Mouse (Mus musculus) bone marrow, adult 2 months (tissue): ENCODE results near the gene Cpox.

Source experiments
- CTCF ChIP-seq: fragments of 200-500 bp; IDR thresholded peaks from 2 replicates; pipeline ENCODE4 v1.5.1; 2011; ENCODE audit warnings: low read length, control low read depth; ENCODE audit not compliant: control insufficient read depth, insufficient read depth
- POLR2A ChIP-seq: fragments of 200-500 bp; IDR thresholded peaks from 2 replicates; pipeline ENCODE4 v1.6.1; 2011; ENCODE audit warnings: low read depth, mild to moderate bottlenecking, control low read depth, low read length, borderline replicate concordance; ENCODE audit not compliant: control insufficient read depth

DNA sequence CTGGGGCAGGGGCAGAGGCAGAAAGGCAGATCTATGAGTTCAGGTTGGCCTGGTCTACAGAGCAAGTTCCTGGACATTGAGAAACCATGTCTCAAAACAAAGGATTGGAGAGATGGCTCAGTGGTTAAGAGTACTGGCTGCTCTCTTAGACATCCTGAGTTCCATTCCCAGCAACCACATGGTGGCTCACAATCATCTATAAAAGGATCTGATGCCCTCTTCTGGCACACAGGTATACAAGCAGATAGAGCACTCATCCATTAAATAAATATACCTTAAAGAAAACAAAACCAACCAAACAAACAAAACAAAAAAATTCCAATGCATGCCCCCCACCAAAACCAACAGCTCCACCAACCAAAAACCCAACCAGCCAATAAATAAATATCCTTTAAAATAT lies 14.4 kb downstream of the Cpox start:
- TF ChIP-seq POLR2A = no peak
- TF ChIP-seq CTCF = no peak
